Mouse (Mus musculus) embryonic facial prominence, embryonic 15.5 days (tissue): ENCODE results near the gene Plvap. TPM values are rescaled to one million over a fixed set of nuclear protein-coding genes. Genes with fewer than 3 reads are reported as not detected.
"Not testable (repeated sequence)": the region's sequence is repeated elsewhere in the genome, so short reads cannot be mapped to it uniquely, and the experiment has no call there.

Source experiments
- ATAC-seq: fragments of 200-750 bp; cut with Nextera tagmentation; 2 replicates; pipeline ENCODE4 v1.8.0; 2017; ENCODE audit warnings: low read depth, moderate TSS enrichment; ENCODE audit not compliant: insufficient number of reproducible peaks, low FRiP score, low TSS enrichment
- H3K27ac ChIP-seq: fragments of 300-500 bp; sonication (generic); replicated peaks from 2 replicates; pipeline ENCODE4 v1.5.1; 2015; ENCODE audit warnings: mild to moderate bottlenecking, inconsistent platforms
- H3K27me3 ChIP-seq: fragments of 300-500 bp; sonication (generic); 2 replicates; pipeline ENCODE4 v1.6.1; 2015; ENCODE audit warnings: inconsistent platforms
- H3K36me3 ChIP-seq: fragments of 300-500 bp; sonication (generic); 2 replicates; pipeline ENCODE4 v1.6.1; 2015; ENCODE audit warnings: mild to moderate bottlenecking, inconsistent platforms
- H3K4me1 ChIP-seq: fragments of 300-500 bp; sonication (generic); 2 replicates; pipeline ENCODE4 v1.6.1; 2015; ENCODE audit warnings: inconsistent platforms
- H3K4me2 ChIP-seq: fragments of 300-500 bp; sonication (generic); replicated peaks from 2 replicates; pipeline ENCODE4 v1.6.1; 2015; ENCODE audit warnings: mild to moderate bottlenecking, inconsistent platforms
- H3K4me3 ChIP-seq: fragments of 300-500 bp; sonication (generic); replicated peaks from 2 replicates; pipeline ENCODE4 v1.5.1; 2015; ENCODE audit warnings: mild to moderate bottlenecking, inconsistent platforms
- H3K9ac ChIP-seq: fragments of 300-500 bp; sonication (generic); 2 replicates; pipeline ENCODE4 v1.6.1; 2015; ENCODE audit warnings: inconsistent platforms
- H3K9me3 ChIP-seq: fragments of 300-500 bp; sonication (generic); replicated peaks from 2 replicates; pipeline ENCODE4 v1.6.1; 2016; ENCODE audit warnings: inconsistent platforms
- WGBS: fragments of 180-500 bp; shearing (Covaris S2); methylation state at CpG from one replicate; pipeline ENCODE4 v1.1.7; 2015; 5-methylcytosine and 5-hydroxymethylcytosine counted together
- polyA plus RNA-seq: library from polyadenylated mRNA; unstranded; fragments of >200 nt; fragmentation: Nextera tagmentation; extraction: Ambion mirVana; gene quantifications from 2 replicates; pipeline ENCODE4 v1.2.1, GENCODE M21; 2015

Plvap gene
- polyA plus RNA-seq, 1 experiment from 2014 or later = 62.8 TPM

DNA sequence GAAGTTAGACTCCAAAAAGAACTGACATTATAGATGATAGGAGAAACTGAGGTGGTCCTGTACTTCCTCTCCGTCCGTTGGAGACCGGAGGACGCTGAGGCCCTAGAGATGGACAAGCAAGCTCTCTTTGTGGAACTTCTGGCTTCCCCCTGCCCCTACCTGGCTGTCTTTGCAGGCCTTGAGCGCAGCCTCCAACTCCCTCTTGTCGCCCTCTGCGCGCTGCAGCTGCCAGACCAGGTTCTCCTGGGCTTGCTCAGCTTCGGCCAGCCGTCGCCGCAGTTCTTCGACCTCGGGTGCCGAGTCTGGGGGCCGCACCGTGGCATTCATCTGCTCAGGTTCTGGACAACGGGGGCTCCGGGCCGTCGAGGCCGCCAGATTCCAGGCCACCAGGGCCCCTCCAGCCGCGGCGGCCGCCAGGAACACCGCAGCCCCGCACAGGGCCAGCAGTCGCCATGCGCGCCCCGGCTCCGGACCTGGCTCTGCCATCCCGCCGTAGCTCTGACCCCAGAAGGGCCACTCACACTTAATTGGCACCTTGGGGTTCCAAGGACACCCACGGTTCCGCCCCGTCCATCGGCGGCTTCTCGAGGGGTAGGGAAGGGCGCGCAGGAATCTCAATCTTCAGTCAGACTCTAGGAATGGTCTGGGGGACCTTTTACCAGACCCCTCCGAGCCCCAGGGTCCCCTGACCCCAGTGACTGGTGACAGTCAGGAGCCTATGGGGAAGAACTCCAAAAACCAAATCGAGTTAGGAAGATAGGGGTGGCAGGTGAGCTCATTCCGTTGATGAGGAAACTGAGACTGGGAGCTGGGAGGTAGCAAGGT is 13.9 kb upstream of the Plvap start, which contains the start of gene Ccdc194:
Ccdc194 (minus strand) TSS at position 486 of the 825 bp plus-strand sequence.
- H3K9me3 ChIP-seq = no peaks in the 10 kb centered on the region
- no peak within 1 kb of the TSS for H3K9ac ChIP-seq
- 0 out of 2 replicates have a peak within 1 kb of the TSS, but pooled peaks have one; percentile 19 for H3K4me2 ChIP-seq
- H3K27me3 ChIP-seq = peaks cover 37% of the 10 kb centered on the region
- no peaks in the 10 kb centered on the region for H3K36me3 ChIP-seq
- no peak for ATAC-seq
- 13% methylated on average over 46 of the region's 46 CpGs for WGBS
- peaks cover 17% of the 10 kb centered on the region; the same call in 1 of the 2 replicates for H3K4me1 ChIP-seq
- H3K27ac ChIP-seq = no peak within 1 kb of the TSS
- H3K4me3 ChIP-seq = no peak within 1 kb of the TSS

DNA sequence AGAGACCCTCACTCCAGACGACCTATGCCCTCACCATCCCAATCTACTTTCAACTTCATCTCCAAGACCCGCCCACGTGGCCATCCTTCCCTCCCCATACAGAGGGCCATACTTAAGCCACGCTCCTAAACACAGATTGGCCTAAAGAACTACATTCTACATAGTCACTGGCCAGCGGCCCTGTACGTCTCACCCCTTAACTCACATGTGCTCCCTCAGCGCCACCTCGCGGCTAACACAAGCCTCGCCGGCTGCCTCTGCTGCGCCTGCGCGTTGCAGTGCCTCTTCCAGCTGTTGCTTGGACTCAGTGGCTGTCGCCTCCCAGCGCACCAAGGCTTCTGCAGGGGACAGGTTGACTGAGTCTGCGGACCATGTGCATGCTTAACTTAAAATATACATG is 10.1 kb upstream of the Plvap start:
- Histone ChIP-seq H3K9me3 (no peaks in the 10 kb centered on the region), H3K4me2 (peak overlapping the region; percentile 28), H3K27ac (no peak overlapping the region), H3K36me3 (no peaks in the 10 kb centered on the region), H3K4me3 (0 out of 2 replicates have a peak overlapping the region, but pooled peaks have one; percentile 12), H3K9ac (peak overlapping the region; percentile 9; the same call in 1 of the 2 replicates), H3K27me3 (peaks cover 33% of the 10 kb centered on the region), H3K4me1 (peaks cover 17% of the 10 kb centered on the region; the same call in 1 of the 2 replicates)
- peak; percentile 80 for ATAC-seq
- WGBS = 3% methylated on average over 17 of the region's 17 CpGs

DNA sequence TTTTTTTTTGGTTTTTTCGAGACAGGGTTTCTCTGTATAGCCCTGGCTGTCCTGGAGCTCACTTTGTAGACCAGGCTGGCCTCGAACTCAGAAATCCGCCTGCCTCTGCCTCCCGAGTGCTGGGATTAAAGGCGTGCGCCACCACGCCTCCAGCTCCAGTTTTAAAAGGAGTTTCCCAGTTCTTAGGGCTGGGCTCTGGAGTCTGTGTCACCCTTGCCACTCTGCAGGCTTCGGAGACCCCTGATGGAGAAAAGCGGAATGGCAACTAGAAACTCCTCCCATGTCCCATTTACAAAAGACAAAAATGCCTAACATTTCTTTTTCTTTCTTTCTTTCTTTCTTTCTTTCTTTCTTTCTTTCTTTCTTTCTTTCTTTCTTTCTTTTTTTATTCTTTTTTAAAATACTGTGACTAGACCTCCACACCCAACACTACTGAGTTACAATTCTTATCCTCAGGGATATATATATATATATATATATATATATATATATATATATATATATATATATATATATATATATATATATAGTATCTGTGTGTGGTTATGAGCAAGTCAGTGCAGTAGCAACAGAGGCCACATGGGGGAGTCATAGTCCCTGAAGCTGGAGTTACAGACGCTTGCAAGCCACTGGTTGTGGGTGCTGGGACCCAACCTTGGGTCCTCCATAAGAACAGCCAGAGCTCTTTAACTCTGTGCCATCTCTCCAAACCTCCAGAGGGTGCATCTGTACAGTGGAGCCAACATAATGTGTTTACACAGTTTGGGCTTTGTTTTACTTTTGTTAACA is 7.7 kb upstream of the Plvap start:
- not testable (repeated sequence) for H3K4me3 ChIP-seq, H3K27ac ChIP-seq, H3K9ac ChIP-seq, H3K9me3 ChIP-seq, H3K4me2 ChIP-seq, ATAC-seq, H3K36me3 ChIP-seq
- WGBS = 42% methylated on average over 10 of the region's 10 CpGs
- Histone ChIP-seq H3K4me1 (peaks cover 11% of the 10 kb centered on the region; the same call in 1 of the 2 replicates), H3K27me3 (peaks cover 11% of the 10 kb centered on the region; the same call in 1 of the 2 replicates)

DNA sequence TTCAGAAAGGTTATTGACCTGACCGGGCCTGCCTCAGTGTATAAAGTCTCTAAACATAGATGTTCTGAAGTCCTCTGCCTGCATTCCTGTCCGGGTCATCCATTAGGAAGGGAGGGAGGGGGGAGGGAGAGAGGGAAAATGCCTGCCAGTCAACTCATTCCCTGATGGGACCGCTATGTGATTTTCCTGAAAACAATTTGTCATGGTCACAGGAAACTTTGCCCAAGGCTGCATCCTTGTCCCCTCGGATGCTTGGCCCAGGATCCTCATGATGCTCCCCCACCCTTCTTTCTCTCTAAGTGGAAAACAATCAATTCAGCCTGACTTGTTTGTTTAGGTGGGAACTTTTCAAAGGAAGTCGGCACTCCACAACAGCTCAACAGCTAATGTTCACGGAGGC is 5.2 kb upstream of the Plvap start:
- H3K27ac ChIP-seq = no peak overlapping the region
- H3K4me1 ChIP-seq = peaks cover 7% of the 10 kb centered on the region; the same call in 1 of the 2 replicates
- no peaks in the 10 kb centered on the region for H3K9me3 ChIP-seq
- no peaks in the 10 kb centered on the region for H3K36me3 ChIP-seq
- peaks cover 5% of the 10 kb centered on the region; the same call in 1 of the 2 replicates for H3K27me3 ChIP-seq
- WGBS = 4% methylated on average over 6 of the region's 6 CpGs
- H3K4me2 ChIP-seq = no peak overlapping the region
- no peak overlapping the region for H3K9ac ChIP-seq
- H3K4me3 ChIP-seq = no peak overlapping the region
- ATAC-seq = no peak

DNA sequence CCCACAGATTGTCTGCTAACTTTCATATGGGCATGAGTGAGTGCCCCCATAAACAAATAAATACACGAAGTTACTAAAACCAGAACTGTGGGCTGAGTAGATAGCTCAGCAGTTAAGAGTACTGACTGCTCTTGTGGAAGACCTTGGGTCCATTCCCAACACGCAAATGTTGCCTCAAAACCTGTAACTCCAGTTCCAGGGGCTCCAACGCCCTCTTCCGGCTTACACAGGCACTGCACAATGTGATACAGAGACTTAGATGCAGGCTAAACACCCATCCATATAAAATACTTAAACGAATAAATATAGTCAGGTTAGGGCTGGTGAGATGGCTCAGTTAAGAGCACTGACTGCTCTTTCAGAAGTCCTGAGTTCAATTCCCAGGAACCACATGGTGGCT is 3.5 kb upstream of the Plvap start:
- Histone ChIP-seq H3K4me2 (no peak overlapping the region), H3K27ac (no peak overlapping the region), H3K9ac (no peak overlapping the region), H3K4me3 (no peak overlapping the region), H3K4me1 (no peaks in the 10 kb centered on the region), H3K27me3 (peaks cover 7% of the 10 kb centered on the region; the same call in 1 of the 2 replicates), H3K36me3 (no peaks in the 10 kb centered on the region), H3K9me3 (no peaks in the 10 kb centered on the region)
- 67% methylated on average over 5 of the region's 5 CpGs for WGBS
- ATAC-seq = no peak

DNA sequence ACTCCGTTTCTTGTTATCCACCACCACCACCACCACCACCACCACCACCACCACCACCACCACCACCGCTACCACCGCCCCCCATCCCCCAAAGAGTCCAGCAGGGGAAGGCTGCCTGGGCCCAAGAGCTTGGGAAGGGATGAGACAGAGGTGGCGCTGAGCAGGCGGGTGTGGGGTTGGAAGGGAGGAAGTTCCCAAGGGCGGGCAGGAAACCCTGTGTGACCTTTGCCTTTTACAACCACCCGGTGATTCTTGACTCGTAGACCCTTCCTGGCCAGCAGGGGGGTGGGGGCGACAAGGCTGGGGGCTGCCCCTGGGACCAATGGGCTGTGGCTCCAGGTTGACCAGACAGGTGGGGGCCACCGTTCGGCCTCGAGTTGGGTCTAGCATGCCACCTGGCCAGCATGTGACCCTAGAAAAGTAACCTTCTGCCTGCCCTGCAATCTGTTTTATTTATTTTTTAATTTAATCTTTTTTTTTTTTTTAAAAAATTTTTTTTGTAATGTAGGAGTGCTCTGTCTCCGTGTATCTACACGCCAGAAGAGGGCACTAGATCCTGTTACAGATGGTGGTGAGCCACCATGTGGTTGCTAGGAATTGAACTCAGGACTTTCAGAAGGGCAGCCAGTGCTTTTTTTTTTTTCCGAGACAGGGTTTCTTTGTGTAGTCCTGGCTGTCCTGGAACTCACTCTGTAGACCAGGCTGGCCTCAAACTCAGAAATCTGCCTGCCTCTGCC is 1.6 kb upstream of the Plvap start:
- H3K4me1 ChIP-seq = peaks cover 3% of the 10 kb centered on the region
- peaks cover 23% of the 10 kb centered on the region for H3K27me3 ChIP-seq
- H3K36me3 ChIP-seq = no peaks in the 10 kb centered on the region
- 65% methylated on average over 15 of the region's 15 CpGs for WGBS
- H3K4me3 ChIP-seq = no peak overlapping the region
- ATAC-seq = peak; percentile 31; the same call in 1 of the 2 replicates
- H3K9ac ChIP-seq = no peak overlapping the region
- no peaks in the 10 kb centered on the region for H3K9me3 ChIP-seq
- no peak overlapping the region for H3K4me2 ChIP-seq
- no peak overlapping the region for H3K27ac ChIP-seq

DNA sequence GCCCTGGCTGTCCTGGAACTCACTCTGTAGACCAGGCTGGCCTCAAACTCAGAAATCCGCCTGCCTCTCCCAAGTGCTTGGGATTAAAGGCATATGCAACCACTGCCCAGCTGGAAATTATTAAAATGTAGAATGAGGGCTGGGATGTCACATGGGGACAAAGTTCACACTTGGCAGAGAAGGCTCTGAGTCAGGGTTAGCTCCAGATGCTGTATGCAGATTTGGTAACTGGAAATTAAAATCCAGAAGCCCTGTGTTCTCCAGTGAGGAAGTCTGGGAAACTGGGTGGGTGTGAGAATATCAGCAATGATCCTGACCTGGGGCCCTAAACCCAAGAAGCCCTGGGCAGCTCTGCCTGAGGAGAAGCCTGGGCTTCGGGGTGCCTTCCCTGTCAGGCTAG is 2.2 kb downstream of the Plvap start:
- H3K4me3 ChIP-seq = no peak overlapping the region
- no peak for ATAC-seq
- no peak overlapping the region for H3K27ac ChIP-seq
- no peaks in the 10 kb centered on the region for H3K36me3 ChIP-seq
- peaks cover 14% of the 10 kb centered on the region for H3K4me1 ChIP-seq
- 41% methylated on average over 2 of the region's 2 CpGs for WGBS
- no peak overlapping the region for H3K9ac ChIP-seq
- H3K4me2 ChIP-seq = no peak overlapping the region
- H3K27me3 ChIP-seq = peaks cover 53% of the 10 kb centered on the region
- H3K9me3 ChIP-seq = no peaks in the 10 kb centered on the region

DNA sequence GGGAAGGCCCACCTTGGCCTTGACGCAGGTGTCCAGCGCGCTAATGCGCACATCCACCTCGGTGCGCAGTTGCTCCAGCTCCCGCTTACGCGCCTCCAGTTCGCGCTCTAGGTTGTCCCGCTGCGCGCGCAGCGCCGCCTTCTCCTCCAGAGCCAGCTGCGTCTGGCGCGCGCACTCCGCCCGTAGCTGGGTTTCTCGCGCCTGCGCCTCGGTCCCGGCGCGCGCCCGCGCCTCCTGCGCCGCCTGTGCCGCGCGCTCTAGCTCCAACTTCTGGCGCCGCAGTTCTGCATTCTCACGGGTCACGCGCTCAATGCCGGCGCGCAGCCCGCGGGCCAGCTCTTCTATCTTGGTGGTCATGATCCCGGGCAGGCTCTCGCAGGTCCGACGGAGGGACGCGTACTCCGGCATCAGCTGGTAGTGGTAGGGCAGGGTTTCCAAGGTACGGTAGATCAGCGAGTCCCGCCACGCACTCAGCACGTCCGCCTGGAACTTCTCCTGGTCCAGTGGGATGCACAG is 3.9 kb downstream of the Plvap start:
- Histone ChIP-seq H3K9ac (peak overlapping the region; percentile 21), H3K36me3 (no peaks in the 10 kb centered on the region), H3K9me3 (no peaks in the 10 kb centered on the region), H3K4me2 (peak overlapping the region; percentile 75), H3K27me3 (peaks cover 53% of the 10 kb centered on the region), H3K4me1 (peaks cover 14% of the 10 kb centered on the region), H3K27ac (no peak overlapping the region), H3K4me3 (peak overlapping the region; percentile 46)
- under 1% methylated on average over 61 of the region's 61 CpGs for WGBS
- ATAC-seq = peak; percentile 70

DNA sequence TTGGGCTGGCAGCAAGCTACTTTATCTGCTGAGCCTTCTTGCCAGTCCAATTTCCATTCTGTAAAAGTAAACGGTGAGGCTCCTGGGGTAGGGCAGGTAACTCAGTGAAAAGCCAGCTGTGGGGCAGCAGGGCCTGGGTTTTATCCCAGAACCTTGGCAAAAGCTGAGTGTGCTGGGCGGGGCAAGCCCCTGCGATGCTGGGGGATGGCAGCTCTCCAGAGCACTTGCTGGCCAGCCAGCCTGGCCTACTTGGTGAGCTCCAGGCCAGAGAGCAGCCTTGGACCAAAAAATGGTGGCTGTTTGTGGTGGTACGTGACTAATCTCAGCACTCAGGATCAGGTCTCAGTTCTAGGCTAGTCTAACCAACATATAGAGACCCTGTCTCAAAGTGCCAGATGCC is 5.6 kb downstream of the Plvap start:
- Histone ChIP-seq H3K27me3 (peaks cover 52% of the 10 kb centered on the region), H3K4me2 (no peak overlapping the region), H3K4me3 (no peak overlapping the region), H3K27ac (no peak overlapping the region), H3K36me3 (no peaks in the 10 kb centered on the region), H3K4me1 (peaks cover 14% of the 10 kb centered on the region), H3K9ac (no peak overlapping the region), H3K9me3 (no peaks in the 10 kb centered on the region)
- ATAC-seq = no peak
- WGBS = 79% methylated on average over 4 of the region's 4 CpGs

DNA sequence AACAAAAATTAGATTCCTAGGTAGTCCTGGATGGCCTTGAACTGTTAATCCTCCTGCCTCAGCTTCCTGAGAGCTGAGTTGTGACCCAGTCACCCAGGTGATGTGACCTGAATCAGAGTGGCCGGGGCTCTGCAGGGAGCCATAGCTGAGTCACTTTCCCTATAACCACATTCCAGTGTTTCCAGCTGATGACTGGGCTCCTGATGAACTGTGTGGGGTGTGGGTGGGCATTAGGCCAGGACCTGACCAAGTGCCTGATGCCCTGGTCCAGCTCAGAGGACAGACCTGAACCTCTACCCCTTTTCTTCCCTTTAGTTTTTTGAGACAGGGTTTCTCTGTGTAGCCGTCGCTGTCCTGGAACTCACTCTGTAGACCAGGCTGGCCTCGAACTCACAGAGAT is 6.2 kb downstream of the Plvap start:
- 95% methylated on average over 4 of the region's 4 CpGs for WGBS
- Histone ChIP-seq H3K36me3 (no peaks in the 10 kb centered on the region), H3K4me3 (no peak overlapping the region), H3K9ac (no peak overlapping the region), H3K27ac (no peak overlapping the region), H3K9me3 (no peaks in the 10 kb centered on the region), H3K4me1 (peaks cover 14% of the 10 kb centered on the region), H3K4me2 (no peak overlapping the region), H3K27me3 (peaks cover 49% of the 10 kb centered on the region)
- ATAC-seq = no peak
